Mouse (Mus musculus) cerebellum, adult (tissue): ENCODE measurements around the gene Cacng4.
A peak's percentile ranks its signal among the peaks of the same experiment; 100 is the strongest.

Experiments
- ATAC-seq: cut with Nextera tagmentation; 2 replicates; pipeline ENCODE4 v1.9.2; 2017; ENCODE audit warnings: mild to moderate bottlenecking, moderate library complexity, mixed read lengths; ENCODE audit not compliant: insufficient number of reproducible peaks, low FRiP score, low TSS enrichment

The Cacng4 gene

DNA sequence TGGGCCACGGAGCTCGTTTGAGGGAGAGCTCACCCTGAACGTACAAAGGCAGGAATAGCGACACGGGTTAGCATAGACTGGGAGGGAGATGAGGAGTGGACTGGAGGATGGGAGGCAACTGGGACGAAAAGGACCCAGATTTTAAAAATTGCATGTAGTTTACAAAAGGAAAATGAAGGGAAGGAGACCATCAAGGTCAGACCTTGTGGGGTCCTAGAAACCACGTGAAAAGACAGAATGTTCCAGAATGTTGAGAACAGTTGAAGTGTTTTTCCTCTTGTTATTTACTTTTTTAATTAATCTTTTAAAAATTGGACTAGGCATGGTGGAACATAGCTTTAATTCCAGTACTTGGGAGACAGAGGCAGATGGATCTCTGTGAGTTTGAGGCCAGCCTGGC lies 73.3 kb downstream of the Cacng4 start:
- ATAC-seq: no peak

GRCm38 (mm10) chr11:107720264-107721021 lies 73.9 kb downstream of the Cacng4 start:
- no peak for ATAC-seq

GRCm38 (mm10) chr11:107716332-107716938 lies 77.9 kb downstream of the Cacng4 start, which contains the start of gene Cacng1:
Gene Cacng1 (minus strand): TSS chr11:107716522.
- no peak for ATAC-seq

- no peak for ATAC-seq
Measured at GRCm38 (mm10) chr11:107714368-107714767, 80.0 kb downstream of the Cacng4 start.

DNA sequence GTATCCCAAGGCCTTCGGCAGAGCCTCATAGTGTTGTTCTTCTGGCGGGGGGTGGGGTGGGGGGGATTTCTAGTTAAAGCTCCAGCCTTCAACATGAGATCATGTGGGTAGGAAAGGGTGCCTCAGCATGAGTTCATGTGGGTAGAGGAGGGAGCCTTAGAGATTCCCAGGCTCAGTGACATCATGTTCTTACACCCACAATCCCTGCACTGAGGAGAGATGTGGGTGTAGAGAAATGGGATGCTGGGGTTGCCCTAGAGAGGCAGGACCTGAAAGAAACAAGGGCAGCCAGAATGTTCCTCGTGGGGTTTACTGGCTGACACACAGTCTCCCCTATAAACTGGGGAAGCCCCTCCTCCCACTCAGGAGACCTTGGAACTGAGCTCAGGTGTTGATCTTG lies 84.0 kb downstream of the Cacng4 start:
- no peak for ATAC-seq

- no peak for ATAC-seq
Measured at GRCm38 (mm10) chr11:107707897-107708610, 86.3 kb downstream of the Cacng4 start.

DNA sequence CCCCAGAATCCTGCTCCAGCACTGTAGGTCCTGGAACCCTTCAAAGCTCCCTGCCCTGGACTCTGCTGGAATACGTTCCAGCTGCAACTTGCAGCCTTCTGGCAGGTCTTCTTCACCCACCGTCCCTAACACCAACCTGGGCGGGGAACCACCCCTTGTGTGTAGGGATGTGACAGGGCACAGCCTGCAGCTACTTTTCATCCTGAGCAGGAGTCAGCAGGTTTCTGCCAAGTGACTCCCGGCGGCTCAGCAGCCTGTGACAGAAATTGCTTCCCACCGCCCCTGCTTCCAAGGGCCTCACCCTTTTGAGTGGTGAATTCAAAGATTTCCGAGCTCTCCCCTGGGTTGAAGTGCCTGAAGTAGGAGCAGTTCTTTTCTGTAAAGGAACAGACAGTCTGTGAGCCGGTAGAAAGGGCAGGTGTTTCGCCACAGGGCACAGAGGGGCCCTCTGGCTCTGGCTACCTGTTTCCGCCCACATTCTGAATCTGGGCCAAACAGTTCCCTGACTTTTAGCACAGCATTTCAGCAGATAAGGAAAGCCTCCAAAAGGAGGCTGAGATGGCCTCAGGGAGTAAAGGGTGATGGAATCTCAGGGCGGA lies 88.8 kb downstream of the Cacng4 start:
- ATAC-seq: peak; percentile 50

- ATAC-seq: no peak
Measured at GRCm38 (mm10) chr11:107705060-107705459, 89.3 kb downstream of the Cacng4 start.

- no peak for ATAC-seq
Measured at GRCm38 (mm10) chr11:107703272-107704134, 90.9 kb downstream of the Cacng4 start.

- ATAC-seq: no peak
Measured at GRCm38 (mm10) chr11:107699967-107700366, 94.4 kb downstream of the Cacng4 start.

DNA sequence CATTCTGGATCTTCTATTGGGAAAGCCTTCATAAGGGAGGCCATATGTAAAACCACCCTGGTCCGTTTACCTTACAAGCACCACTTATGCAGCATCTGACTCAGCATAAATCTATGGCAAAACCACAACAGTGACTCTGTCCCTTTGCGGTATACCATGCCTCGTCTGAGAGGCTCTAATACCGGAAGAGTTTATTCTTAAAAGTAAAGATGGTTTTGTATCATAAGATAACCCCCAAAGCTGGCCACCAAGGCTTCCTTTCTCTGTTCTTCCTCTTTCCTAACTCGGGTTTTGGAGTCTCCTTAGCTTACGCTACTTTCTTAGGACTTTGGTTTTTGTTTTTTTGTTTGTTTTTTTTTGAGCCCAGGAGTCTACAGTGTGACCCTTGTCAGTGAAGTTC lies 101.0 kb downstream of the Cacng4 start:
- ATAC-seq: no peak

- ATAC-seq: no peak
Measured at GRCm38 (mm10) chr11:107691569-107691968, 102.8 kb downstream of the Cacng4 start.

DNA sequence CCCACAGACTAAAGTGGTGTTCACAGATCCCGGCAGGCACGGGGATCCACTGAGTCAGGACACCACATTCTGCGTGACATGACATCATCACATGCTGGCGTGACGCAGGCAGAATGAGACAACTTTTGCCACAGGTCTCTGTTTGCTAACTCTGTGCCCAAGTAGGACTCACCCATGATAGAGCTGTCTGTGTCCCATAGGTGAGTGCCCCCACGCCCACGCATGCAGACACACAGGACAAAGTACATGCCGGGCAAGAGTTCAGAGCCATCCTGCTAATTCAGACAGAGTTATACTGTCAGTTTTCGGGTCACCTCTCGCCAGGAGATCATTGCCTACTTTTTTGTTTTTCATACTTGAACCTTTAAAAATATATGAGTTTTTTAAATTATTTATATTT lies 105.9 kb downstream of the Cacng4 start:
- no peak for ATAC-seq

- no peak for ATAC-seq
Measured at GRCm38 (mm10) chr11:107686290-107686689, 108.1 kb downstream of the Cacng4 start.

- no peak for ATAC-seq
Measured at GRCm38 (mm10) chr11:107683544-107684465, 110.6 kb downstream of the Cacng4 start.

GRCm38 (mm10) chr11:107682694-107683355 lies 111.5 kb downstream of the Cacng4 start:
- ATAC-seq: no peak
